Mouse (Mus musculus) megakaryocyte-erythroid progenitor cell, adult 5-6 weeks (primary cell): Measurements from ENCODE around the gene Zfp362. TPM values are rescaled to one million over a fixed set of nuclear protein-coding genes. Genes with fewer than 3 reads are reported as not detected.

Experiments
- ATAC-seq: replicated peaks from 2 replicates; pipeline ENCODE4 v1.8.0; 2016; ENCODE audit warnings: mild to moderate bottlenecking, inconsistent platforms; ENCODE audit not compliant: severe bottlenecking, poor library complexity, low FRiP score, low TSS enrichment
- total RNA-seq, 2 experiments: library from RNA; stranded (forward) in 1 of 2; stranded (reverse) in 1 of 2; fragments of 200-1000, 215-1000 nt in 1 of 2; fragments of >200 nt in 1 of 2; fragmentation: Nextera tagmentation in 1 of 2; gene quantifications; 2 replicates each; pipeline ENCODE4 v1.2.3; 2014 to 2017

The Zfp362 gene
- total RNA-seq, 2 experiments from 2014 or later, result 7.4 to 38.2 TPM

- no peak for ATAC-seq
Measured at GRCm38 (mm10) chr4:128737137-128737589, 68.7 kb downstream of the Zfp362 start.

GRCm38 (mm10) chr4:128734721-128735671 lies 70.8 kb downstream of the Zfp362 start:
- ATAC-seq, result no peak

- peak; percentile 66 for ATAC-seq
Measured at GRCm38 (mm10) chr4:128734217-128734616, 71.6 kb downstream of the Zfp362 start.

GRCm38 (mm10) chr4:128733496-128733895 lies 72.3 kb downstream of the Zfp362 start:
- ATAC-seq, result no peak

GRCm38 (mm10) chr4:128732794-128733193 lies 73.1 kb downstream of the Zfp362 start:
- ATAC-seq, result no peak

- ATAC-seq, result no peak
Measured at GRCm38 (mm10) chr4:128730271-128730670, 75.6 kb downstream of the Zfp362 start.

- ATAC-seq, result no peak
Measured at GRCm38 (mm10) chr4:128729709-128730037, 76.2 kb downstream of the Zfp362 start.

- no peak for ATAC-seq
Measured at GRCm38 (mm10) chr4:128729033-128729708, 76.7 kb downstream of the Zfp362 start.

- ATAC-seq, result no peak; the same call in 1 of the 2 replicates
Measured at GRCm38 (mm10) chr4:128728431-128728851, 77.4 kb downstream of the Zfp362 start.

- peak; percentile 36; the same call in 1 of the 2 replicates for ATAC-seq
Measured at GRCm38 (mm10) chr4:128727721-128728430, 78.0 kb downstream of the Zfp362 start.

- peak; percentile 57 for ATAC-seq
Measured at GRCm38 (mm10) chr4:128727019-128727720, 78.7 kb downstream of the Zfp362 start.

GRCm38 (mm10) chr4:128724059-128724458 lies 81.8 kb downstream of the Zfp362 start:
- ATAC-seq, result no peak

- no peak for ATAC-seq
Measured at GRCm38 (mm10) chr4:128723431-128723830, 82.4 kb downstream of the Zfp362 start.

Other genes starting within 250 kb of the Zfp362 start
- gene Zscan20, start 195.9 kb downstream of the Zfp362 start, total RNA-seq (2014; fragmentation: Nextera tagmentation), result 4.0 and 8.6 TPM in 2 replicates
- gene Zscan20, start 195.9 kb downstream of the Zfp362 start, total RNA-seq (2017), result 3.4 and 6.9 TPM in 2 replicates
- gene Tlr12, start 187.4 kb downstream of the Zfp362 start, total RNA-seq (2014; fragmentation: Nextera tagmentation), result 0.28 and 0.72 TPM in 2 replicates
- 0.14 TPM in 1 of 2 replicates, not detected in the other for gene Tlr12, start 187.4 kb downstream of the Zfp362 start, total RNA-seq (2017)
- gene Phc2, start 151.3 kb downstream of the Zfp362 start, total RNA-seq (2014; fragmentation: Nextera tagmentation), result 56.5 and 63.9 TPM in 2 replicates
- gene Phc2, start 151.3 kb downstream of the Zfp362 start, total RNA-seq (2017), result 14.5 and 18.1 TPM in 2 replicates
- gene A3galt2, start 50.7 kb downstream of the Zfp362 start, total RNA-seq (2014; fragmentation: Nextera tagmentation), result 0.31 TPM in 1 of 2 replicates, not detected in the other
- not detected in 2 replicates for gene A3galt2, start 50.7 kb downstream of the Zfp362 start, total RNA-seq (2017)
- gene Trim62, start 77.5 kb upstream of the Zfp362 start, total RNA-seq (2014; fragmentation: Nextera tagmentation), result 0.54 and 0.79 TPM in 2 replicates
- 0.38 TPM in 1 of 2 replicates, not detected in the other for gene Trim62, start 77.5 kb upstream of the Zfp362 start, total RNA-seq (2017)
- gene Azin2, start 156.4 kb upstream of the Zfp362 start, total RNA-seq (2014; fragmentation: Nextera tagmentation), result not detected in 2 replicates
- not detected in 2 replicates for gene Azin2, start 156.4 kb upstream of the Zfp362 start, total RNA-seq (2017)
- 192 and 206 TPM in 2 replicates for gene Ak2, start 185.9 kb upstream of the Zfp362 start, total RNA-seq (2014; fragmentation: Nextera tagmentation)
- 179 and 181 TPM in 2 replicates for gene Ak2, start 185.9 kb upstream of the Zfp362 start, total RNA-seq (2017)